Mouse (Mus musculus): ENCODE measurements around the gene Srsf2.

The Srsf2 gene

DNA sequence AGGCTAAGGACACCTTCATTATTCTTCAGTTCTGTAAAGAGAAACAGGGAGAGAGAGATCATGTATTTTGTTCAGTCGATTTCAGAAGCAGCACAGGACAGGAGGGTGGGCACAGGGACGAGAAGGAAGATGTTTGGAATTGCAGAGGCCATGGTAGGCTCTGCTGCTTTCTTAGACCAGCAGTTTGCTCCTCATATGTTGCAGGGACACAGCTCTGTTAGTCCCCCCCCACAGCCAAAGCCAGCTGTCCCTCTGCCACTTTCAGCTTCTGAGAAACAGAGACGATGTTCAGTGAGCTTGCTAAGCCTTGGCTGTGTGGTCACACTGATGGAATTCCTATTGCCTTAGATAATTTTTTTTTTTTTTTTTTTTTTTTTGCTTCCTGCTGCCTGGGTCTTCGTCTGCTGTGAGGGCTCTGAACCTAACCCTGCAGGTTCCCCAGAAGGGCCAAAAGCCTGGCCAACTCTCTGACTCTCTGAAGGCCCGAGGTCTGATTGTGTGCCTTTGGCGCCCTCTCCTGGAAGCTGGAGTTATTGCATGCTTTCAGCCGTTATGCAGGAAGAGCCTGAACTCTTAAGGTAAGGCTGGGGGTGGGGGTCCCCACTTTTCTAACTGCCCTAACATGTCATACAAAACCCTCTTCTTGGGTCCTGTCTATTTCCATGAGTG is 44.8 kb downstream of the Srsf2 start:
- peak; percentile 79 for DNase-seq

- DNase-seq = no peak
Observed at GRCm38 (mm10) chr11:116807526-116807925, 45.4 kb downstream of the Srsf2 start.

DNA sequence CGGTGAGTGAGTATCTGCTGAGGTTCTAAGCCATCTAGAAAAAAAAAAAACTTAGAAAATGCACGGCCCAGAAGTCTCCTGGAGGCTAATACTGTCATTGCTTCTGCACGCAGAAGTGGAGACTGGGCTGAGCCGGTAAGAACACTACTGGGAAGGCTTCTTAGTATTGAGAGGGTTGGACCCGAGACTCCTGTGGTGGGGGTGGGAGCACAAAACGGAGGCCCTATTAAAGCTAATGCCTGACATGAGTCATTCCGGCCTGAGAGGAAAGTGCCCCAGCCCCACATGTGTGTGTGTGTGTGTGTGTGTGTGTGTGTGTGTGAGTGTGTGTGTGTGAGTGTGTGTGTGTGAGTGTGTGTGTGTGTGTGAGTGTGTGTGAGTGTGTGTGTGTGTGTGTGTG is 45.8 kb downstream of the Srsf2 start:
- no peak for DNase-seq

DNA sequence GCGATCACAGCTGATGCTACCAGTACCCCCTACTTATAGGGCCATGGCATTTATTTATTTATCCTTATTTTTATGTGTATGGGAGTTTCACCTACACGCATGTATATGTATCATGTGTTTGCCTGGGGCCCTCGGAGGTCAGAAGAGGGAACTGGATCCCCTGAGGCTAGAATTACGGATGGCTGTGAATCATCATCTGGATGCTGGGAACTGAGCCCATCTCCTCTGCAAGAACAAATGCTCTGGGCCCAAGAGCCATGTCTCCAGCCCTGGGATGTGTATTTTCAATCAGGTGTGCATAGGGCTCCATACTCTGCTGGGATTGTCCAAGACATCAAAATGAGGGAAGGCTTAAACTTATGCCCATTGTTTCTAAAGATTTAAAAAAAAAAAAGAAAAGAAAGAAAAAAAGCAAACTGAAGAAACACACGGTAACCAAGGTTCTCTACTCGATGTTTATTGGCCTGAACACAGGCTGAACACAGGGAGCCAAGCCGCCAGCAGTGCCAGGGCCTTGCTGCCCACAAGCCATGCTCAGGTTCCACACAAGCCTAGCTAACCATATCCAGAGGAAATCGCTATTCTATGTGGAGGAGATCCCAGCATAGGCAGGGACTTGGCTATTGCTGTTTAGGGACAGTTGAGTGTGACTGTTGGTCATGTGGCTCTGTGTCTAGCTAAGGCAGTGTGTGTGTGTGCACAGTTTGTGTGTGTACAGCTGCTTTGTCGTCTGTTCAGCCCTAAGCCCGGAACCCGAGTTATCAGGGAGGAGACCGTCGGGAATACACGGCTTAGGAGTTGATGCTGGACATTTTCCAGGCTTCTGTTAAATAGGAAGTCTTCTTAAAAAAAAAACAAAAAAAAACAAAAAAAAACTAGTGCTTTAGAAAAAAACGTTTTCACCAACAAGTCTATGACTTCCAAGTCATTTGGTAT is 46.5 kb downstream of the Srsf2 start:
- no peak for DNase-seq

DNA sequence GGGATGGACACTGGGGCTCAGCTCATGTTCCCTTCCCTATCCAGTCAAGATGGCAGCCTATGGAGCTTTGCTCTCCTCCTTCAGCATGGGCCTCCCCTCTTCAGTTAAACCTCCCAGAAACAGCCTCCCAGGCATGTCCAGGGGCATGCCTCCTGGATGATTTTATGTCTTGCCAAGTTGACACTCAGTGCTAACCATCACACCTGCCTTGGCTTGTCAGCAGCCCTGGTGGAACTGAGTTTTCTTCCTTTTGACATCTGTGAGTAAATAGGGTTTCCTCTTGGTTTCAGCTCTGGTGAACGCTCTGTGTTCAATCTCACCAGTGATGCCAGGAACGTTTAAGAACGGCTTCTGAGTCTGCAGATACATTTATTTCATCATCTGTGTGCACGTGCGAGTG is 50.2 kb downstream of the Srsf2 start:
- DNase-seq = no peak

- DNase-seq = no peak
Observed at GRCm38 (mm10) chr11:116801106-116801505, 51.8 kb downstream of the Srsf2 start.
